Mouse (Mus musculus) lung, postnatal 0 days (tissue): ENCODE results near the gene Mmp25.

Experiments used
- CTCF ChIP-seq: IDR thresholded peaks from 2 replicates; pipeline ENCODE4 v1.5.1; 2016; ENCODE audit warnings: antibody characterized with exemption, mild to moderate bottlenecking
- EP300 ChIP-seq: IDR thresholded peaks from 2 replicates; pipeline ENCODE4 v1.6.1; 2016; ENCODE audit warnings: antibody characterized with exemption, mild to moderate bottlenecking, control low read depth

DNA sequence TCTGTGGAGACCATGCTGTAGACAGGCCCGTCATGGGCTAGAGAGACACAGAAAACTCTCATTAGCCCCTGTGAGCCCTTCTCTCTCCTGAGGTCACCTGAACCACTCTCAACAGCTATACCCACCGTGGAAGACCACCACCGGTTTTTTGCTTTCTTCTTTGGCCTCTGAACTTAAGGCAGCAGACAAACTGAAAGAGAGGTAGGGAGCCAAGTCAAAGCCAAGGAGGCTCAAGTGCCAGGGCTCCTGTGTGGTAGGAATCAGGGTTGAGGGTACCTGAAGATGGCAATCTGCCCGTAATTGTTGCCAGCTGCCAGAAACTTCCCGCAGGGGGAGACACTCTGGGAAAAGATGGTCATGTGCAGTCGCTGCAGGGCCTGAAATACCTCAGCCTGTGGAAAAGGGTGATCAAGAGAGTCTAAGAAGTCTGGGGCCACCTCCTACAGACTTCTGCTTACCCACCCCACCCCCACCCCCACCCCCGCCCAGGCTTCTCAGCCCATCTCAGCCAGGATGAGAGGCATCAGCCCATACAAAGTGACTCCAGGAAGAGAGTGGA is 25.5 kb upstream of the Mmp25 start:
- TF ChIP-seq CTCF (peak; percentile 11; the same call in 1 of the 2 replicates), EP300 (no peak)
